Mouse (Mus musculus) G1E (cell line): ENCODE measurements around the gene Arhgap11a.

Experiments used
- CTCF ChIP-seq: IDR thresholded peaks from 2 replicates; pipeline ENCODE4 v1.5.1; 2012; ENCODE audit warnings: low read depth, low read length, inconsistent platforms, mixed read lengths
- GATA1 ChIP-seq: IDR thresholded peaks from 2 replicates; pipeline ENCODE4 v1.6.1; 2012; ENCODE audit warnings: borderline replicate concordance, low read length, inconsistent platforms, mixed read lengths
- GATA2 ChIP-seq: IDR thresholded peaks from 2 replicates; pipeline ENCODE4 v1.6.1; 2012; ENCODE audit warnings: low read depth, low read length, inconsistent platforms, borderline replicate concordance
- TAL1 ChIP-seq: conservative IDR thresholded peaks from 2 replicates; pipeline ENCODE4 v1.6.1; 2012; ENCODE audit warnings: low read depth, low read length, inconsistent platforms, mixed read lengths

DNA sequence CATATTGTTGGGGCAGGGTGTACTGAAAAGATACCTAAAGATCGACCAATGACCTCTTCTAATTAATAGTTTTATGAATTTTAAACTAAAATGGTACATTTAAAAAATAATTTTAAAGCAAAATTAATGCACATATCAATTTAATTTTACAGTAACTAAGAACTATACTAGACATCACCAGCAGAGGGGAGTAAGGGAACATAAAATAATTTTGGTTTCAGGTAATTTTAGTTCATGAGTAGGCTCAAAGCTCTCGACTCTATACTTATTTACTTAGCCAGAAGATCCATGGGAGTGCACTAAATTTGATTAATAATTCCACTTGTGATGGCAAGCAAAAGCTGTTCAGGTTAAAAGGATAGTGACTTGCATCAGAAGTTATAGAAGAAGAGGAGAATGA is 17.7 kb upstream of the Arhgap11a start:
- TF ChIP-seq CTCF: no peak
- TF ChIP-seq TAL1: no peak
- TF ChIP-seq GATA1: no peak
- no peak for TF ChIP-seq GATA2
